Mouse (Mus musculus): ENCODE results near the gene Trim37. TPM values are rescaled to one million over a fixed set of nuclear protein-coding genes. Genes with fewer than 3 reads are reported as not detected.

The Trim37 gene
- 14.0 and 14.5 TPM in 2 replicates for polyA plus RNA-seq (2015; fragmentation: Nextera tagmentation; extraction: Ambion mirVana)

GRCm38 (mm10) chr11:87126824-87127816 is at the start of gene Trim37:
TSS of gene Trim37 (plus strand) at chr11:87127077.
- Histone ChIP-seq H3K27me3 (ENCODE audit: control insufficient read depth, insufficient read depth, low read depth, low read length) (no peaks in the 10 kb centered on the region), H3K27ac (ENCODE audit: low read length) (peak within 1 kb of the TSS; percentile 90), H3K4me3 (ENCODE audit: low read depth, low read length) (peak within 1 kb of the TSS; percentile 85), H3K9me3 (replicated peaks; ENCODE audit: control insufficient read depth, low read length) (no peaks in the 10 kb centered on the region), H3K9ac (ENCODE audit: low read depth, low read length) (peak within 1 kb of the TSS; percentile 88), H3K4me1 (ENCODE audit: control insufficient read depth, low read depth, low read length) (peaks cover 12% of the 10 kb centered on the region), H3K4me2 (ENCODE audit: low read depth, low read length) (peak within 1 kb of the TSS; percentile 89), H3K36me3 (ENCODE audit: control insufficient read depth, insufficient read depth) (peaks cover 24% of the 10 kb centered on the region)
- peak; percentile 94 for ATAC-seq (ENCODE audit: low read depth)
- WGBS (ENCODE audit: insufficient replicate concordance) = under 1% methylated on average over 93 of the region's 105 CpGs

GRCm38 (mm10) chr11:87083712-87084111 is 43.2 kb upstream of the Trim37 start:
- WGBS (ENCODE audit: insufficient replicate concordance) = 57% methylated on average over 1 of the region's 1 CpGs
- H3K9ac ChIP-seq (ENCODE audit: low read depth, low read length) = no peak overlapping the region

GRCm38 (mm10) chr11:87085461-87085860 is 41.4 kb upstream of the Trim37 start:
- Histone ChIP-seq H3K4me1 (ENCODE audit: control insufficient read depth, low read depth, low read length) (peaks cover 24% of the 10 kb centered on the region), H3K9me3 (replicated peaks; ENCODE audit: control insufficient read depth, low read length) (no peaks in the 10 kb centered on the region), H3K9ac (ENCODE audit: low read depth, low read length) (peak overlapping the region; percentile 83; the same call in 1 of the 2 replicates), H3K36me3 (ENCODE audit: control insufficient read depth, insufficient read depth) (peaks cover 8% of the 10 kb centered on the region; the same call in 1 of the 2 replicates), H3K4me3 (ENCODE audit: low read depth, low read length) (peak overlapping the region; percentile 89), H3K27ac (ENCODE audit: low read length) (no peak overlapping the region), H3K27me3 (ENCODE audit: control insufficient read depth, insufficient read depth, low read depth, low read length) (no peaks in the 10 kb centered on the region), H3K4me2 (ENCODE audit: low read depth, low read length) (peak overlapping the region; percentile 78)
- WGBS (ENCODE audit: insufficient replicate concordance) = 76% methylated on average over 13 of the region's 13 CpGs
- ATAC-seq (ENCODE audit: low read depth) = no peak

More at GRCm38 (mm10) chr11:87083712-87084111, 43.2 kb upstream of the Trim37 start:
- Histone ChIP-seq H3K4me1 (ENCODE audit: control insufficient read depth, low read depth, low read length) (peaks cover 24% of the 10 kb centered on the region), H3K4me2 (ENCODE audit: low read depth, low read length) (no peak overlapping the region), H3K9me3 (replicated peaks; ENCODE audit: control insufficient read depth, low read length) (no peaks in the 10 kb centered on the region), H3K4me3 (ENCODE audit: low read depth, low read length) (no peak overlapping the region), H3K27me3 (ENCODE audit: control insufficient read depth, insufficient read depth, low read depth, low read length) (no peaks in the 10 kb centered on the region), H3K27ac (ENCODE audit: low read length) (no peak overlapping the region), H3K36me3 (ENCODE audit: control insufficient read depth, insufficient read depth) (peaks cover 6% of the 10 kb centered on the region)
- ATAC-seq (ENCODE audit: low read depth) = no peak

GRCm38 (mm10) chr11:87086290-87086984 is 40.4 kb upstream of the Trim37 start, which contains the start of gene Smg8:
TSS of gene Smg8 (minus strand) at chr11:87086774.
- Histone ChIP-seq H3K4me2 (ENCODE audit: low read depth, low read length) (peak within 1 kb of the TSS; percentile 78), H3K36me3 (ENCODE audit: control insufficient read depth, insufficient read depth) (peaks cover 18% of the 10 kb centered on the region), H3K4me1 (ENCODE audit: control insufficient read depth, low read depth, low read length) (peaks cover 24% of the 10 kb centered on the region), H3K27ac (ENCODE audit: low read length) (peak within 1 kb of the TSS; percentile 69), H3K9me3 (replicated peaks; ENCODE audit: control insufficient read depth, low read length) (no peaks in the 10 kb centered on the region), H3K9ac (ENCODE audit: low read depth, low read length) (peak within 1 kb of the TSS; percentile 83), H3K4me3 (ENCODE audit: low read depth, low read length) (peak within 1 kb of the TSS; percentile 89), H3K27me3 (ENCODE audit: control insufficient read depth, insufficient read depth, low read depth, low read length) (no peaks in the 10 kb centered on the region)
- under 1% methylated on average over 43 of the region's 43 CpGs for WGBS (ENCODE audit: insufficient replicate concordance)
- ATAC-seq (ENCODE audit: low read depth) = peak; percentile 86

- H3K27me3 ChIP-seq (ENCODE audit: control insufficient read depth, insufficient read depth, low read depth, low read length) = no peaks in the 10 kb centered on the region
- no peak overlapping the region; the same call in 1 of the 2 replicates for H3K27ac ChIP-seq (ENCODE audit: low read length)
- 19% methylated on average over 2 of the region's 2 CpGs for WGBS (ENCODE audit: insufficient replicate concordance)
- peak overlapping the region; percentile 89 for H3K4me3 ChIP-seq (ENCODE audit: low read depth, low read length)
- peaks cover 25% of the 10 kb centered on the region for H3K36me3 ChIP-seq (ENCODE audit: control insufficient read depth, insufficient read depth)
- H3K4me1 ChIP-seq (ENCODE audit: control insufficient read depth, low read depth, low read length) = peaks cover 24% of the 10 kb centered on the region
- H3K9ac ChIP-seq (ENCODE audit: low read depth, low read length) = peak overlapping the region; percentile 83
- H3K9me3 ChIP-seq (replicated peaks; ENCODE audit: control insufficient read depth, low read length) = no peaks in the 10 kb centered on the region
- peak; percentile 34; the same call in 1 of the 2 replicates for ATAC-seq (ENCODE audit: low read depth)
- peak overlapping the region; percentile 78 for H3K4me2 ChIP-seq (ENCODE audit: low read depth, low read length)
Observed at GRCm38 (mm10) chr11:87087142-87087541, 39.7 kb upstream of the Trim37 start.

- Histone ChIP-seq H3K9me3 (replicated peaks; ENCODE audit: control insufficient read depth, low read length) (no peaks in the 10 kb centered on the region), H3K36me3 (ENCODE audit: control insufficient read depth, insufficient read depth) (peaks cover 36% of the 10 kb centered on the region), H3K4me3 (ENCODE audit: low read depth, low read length) (peak within 1 kb of the TSS; percentile 85), H3K4me2 (ENCODE audit: low read depth, low read length) (peak within 1 kb of the TSS; percentile 69), H3K27ac (ENCODE audit: low read length) (peak within 1 kb of the TSS; percentile 90), H3K9ac (ENCODE audit: low read depth, low read length) (peak within 1 kb of the TSS; percentile 88), H3K27me3 (ENCODE audit: control insufficient read depth, insufficient read depth, low read depth, low read length) (no peaks in the 10 kb centered on the region), H3K4me1 (ENCODE audit: control insufficient read depth, low read depth, low read length) (peaks cover 11% of the 10 kb centered on the region)
- 0% methylated on average over 14 of the region's 14 CpGs for WGBS (ENCODE audit: insufficient replicate concordance)
- ATAC-seq (ENCODE audit: low read depth) = no peak
Observed at GRCm38 (mm10) chr11:87108409-87108754, 18.5 kb upstream of the Trim37 start, which contains the start of gene Prr11. TSS of gene Prr11 (minus strand) at chr11:87108708.

- H3K4me3 ChIP-seq (ENCODE audit: low read depth, low read length) = peak within 1 kb of the TSS; percentile 85
- H3K27me3 ChIP-seq (ENCODE audit: control insufficient read depth, insufficient read depth, low read depth, low read length) = no peaks in the 10 kb centered on the region
- peak; percentile 94 for ATAC-seq (ENCODE audit: low read depth)
- under 1% methylated on average over 40 of the region's 40 CpGs for WGBS (ENCODE audit: insufficient replicate concordance)
- peak within 1 kb of the TSS; percentile 90 for H3K27ac ChIP-seq (ENCODE audit: low read length)
- peak within 1 kb of the TSS; percentile 69 for H3K4me2 ChIP-seq (ENCODE audit: low read depth, low read length)
- peak within 1 kb of the TSS; percentile 88 for H3K9ac ChIP-seq (ENCODE audit: low read depth, low read length)
- peaks cover 35% of the 10 kb centered on the region for H3K36me3 ChIP-seq (ENCODE audit: control insufficient read depth, insufficient read depth)
- peaks cover 11% of the 10 kb centered on the region for H3K4me1 ChIP-seq (ENCODE audit: control insufficient read depth, low read depth, low read length)
- no peaks in the 10 kb centered on the region for H3K9me3 ChIP-seq (replicated peaks; ENCODE audit: control insufficient read depth, low read length)
Observed at GRCm38 (mm10) chr11:87108755-87109518, 17.9 kb upstream of the Trim37 start, which contains the start of gene Ska2. TSS of gene Ska2 (plus strand) at chr11:87109234.

- Histone ChIP-seq H3K9ac (ENCODE audit: low read depth, low read length) (peak overlapping the region; percentile 88), H3K4me2 (ENCODE audit: low read depth, low read length) (peak overlapping the region; percentile 69), H3K27me3 (ENCODE audit: control insufficient read depth, insufficient read depth, low read depth, low read length) (no peaks in the 10 kb centered on the region), H3K36me3 (ENCODE audit: control insufficient read depth, insufficient read depth) (peaks cover 28% of the 10 kb centered on the region), H3K27ac (ENCODE audit: low read length) (peak overlapping the region; percentile 90), H3K9me3 (replicated peaks; ENCODE audit: control insufficient read depth, low read length) (no peaks in the 10 kb centered on the region), H3K4me3 (ENCODE audit: low read depth, low read length) (peak overlapping the region; percentile 85), H3K4me1 (ENCODE audit: control insufficient read depth, low read depth, low read length) (peaks cover 11% of the 10 kb centered on the region)
- 0% methylated on average over 42 of the region's 42 CpGs for WGBS (ENCODE audit: insufficient replicate concordance)
- no peak for ATAC-seq (ENCODE audit: low read depth)
Observed at GRCm38 (mm10) chr11:87109519-87110171, 17.2 kb upstream of the Trim37 start.

Measured in liver, embryonic 16.5 days (tissue).